Mouse (Mus musculus) forebrain, embryonic 15.5 days (tissue): ENCODE results near the gene Rragc. TPM values are rescaled to one million over a fixed set of nuclear protein-coding genes. Genes with fewer than 3 reads are reported as not detected.
A peak's percentile ranks its signal among the peaks of the same experiment; 100 is the strongest.

Experiments
- ATAC-seq: fragments of 200-750 bp; cut with Nextera tagmentation; replicated peaks from 2 replicates; pipeline ENCODE4 v1.8.0; 2017; ENCODE audit warnings: mild to moderate bottlenecking, moderate TSS enrichment, moderate library complexity
- H3K27ac ChIP-seq: fragments of 300-500 bp; sonication (generic); replicated peaks from 2 replicates; pipeline ENCODE4 v1.5.1; 2015; ENCODE audit warnings: mild to moderate bottlenecking, inconsistent platforms
- H3K27me3 ChIP-seq: fragments of 300-500 bp; sonication (generic); 2 replicates; pipeline ENCODE4 v1.6.1; 2015; ENCODE audit warnings: inconsistent platforms
- H3K36me3 ChIP-seq: fragments of 300-500 bp; sonication (generic); 2 replicates; pipeline ENCODE4 v1.6.1; 2015; ENCODE audit warnings: mild to moderate bottlenecking, inconsistent platforms
- H3K4me1 ChIP-seq: fragments of 300-500 bp; sonication (generic); 2 replicates; pipeline ENCODE4 v1.6.1; 2015; ENCODE audit warnings: inconsistent platforms
- H3K4me2 ChIP-seq: fragments of 300-500 bp; sonication (generic); replicated peaks from 2 replicates; pipeline ENCODE4 v1.6.1; 2015; ENCODE audit warnings: mild to moderate bottlenecking, inconsistent platforms
- H3K4me3 ChIP-seq: fragments of 300-500 bp; sonication (generic); 2 replicates; pipeline ENCODE4 v1.5.1; 2015; ENCODE audit warnings: mild to moderate bottlenecking, inconsistent platforms
- H3K9ac ChIP-seq: fragments of 300-500 bp; sonication (generic); replicated peaks from 2 replicates; pipeline ENCODE4 v1.6.1; 2015; ENCODE audit warnings: mild to moderate bottlenecking, inconsistent platforms
- H3K9me3 ChIP-seq: fragments of 300-500 bp; sonication (generic); 2 replicates; pipeline ENCODE4 v1.6.1; 2016; ENCODE audit warnings: inconsistent platforms
- WGBS: fragments of 180-500 bp; shearing (Covaris S2); methylation state at CpG from one replicate; pipeline ENCODE4 v1.1.7; 2015; ENCODE audit warnings: mixed read lengths; 5-methylcytosine and 5-hydroxymethylcytosine counted together
- polyA plus RNA-seq: library from polyadenylated mRNA; unstranded; fragments of >200 nt; fragmentation: Nextera tagmentation; extraction: Ambion mirVana; gene quantifications from 2 replicates; pipeline ENCODE4 v1.2.1, GENCODE M21; 2015

Rragc gene
- polyA plus RNA-seq, 1 experiment from 2014 or later = 54.8 TPM

- Histone ChIP-seq H3K36me3 (no peaks in the 10 kb centered on the region), H3K27me3 (peaks cover 10% of the 10 kb centered on the region; the same call in 1 of the 2 replicates), H3K4me2 (peak overlapping the region; percentile 46), H3K9me3 (no peaks in the 10 kb centered on the region), H3K27ac (no peak overlapping the region), H3K9ac (peak overlapping the region; percentile 45), H3K4me1 (peaks cover 13% of the 10 kb centered on the region), H3K4me3 (peak overlapping the region; percentile 25)
- WGBS = 5% methylated on average over 31 of the region's 31 CpGs
- peak; percentile 91 for ATAC-seq
Observed at GRCm38 (mm10) chr4:123956703-123957491, 39.7 kb downstream of the Rragc start.

DNA sequence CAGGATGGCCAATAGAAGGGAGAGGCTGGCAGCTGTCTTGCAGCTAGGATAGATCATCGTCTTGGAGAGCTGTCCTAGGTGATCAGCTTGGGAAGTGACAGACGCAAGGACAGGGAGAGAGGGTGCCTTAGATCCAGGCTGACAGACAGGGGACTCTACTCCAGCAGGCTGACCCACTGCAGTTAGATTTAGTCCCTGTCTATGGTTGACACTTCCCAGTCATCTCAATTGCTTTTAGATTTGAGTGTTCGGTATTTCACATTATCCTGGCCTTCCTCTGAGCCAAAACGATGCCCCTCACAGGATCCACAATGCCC is 40.2 kb downstream of the Rragc start:
- peak overlapping the region; percentile 46 for H3K4me2 ChIP-seq
- no peak overlapping the region for H3K9ac ChIP-seq
- ATAC-seq = no peak; the same call in 1 of the 2 replicates
- H3K36me3 ChIP-seq = no peaks in the 10 kb centered on the region
- peaks cover 13% of the 10 kb centered on the region for H3K4me1 ChIP-seq
- no peak overlapping the region for H3K4me3 ChIP-seq
- no peaks in the 10 kb centered on the region for H3K9me3 ChIP-seq
- H3K27ac ChIP-seq = no peak overlapping the region
- 53% methylated on average over 4 of the region's 4 CpGs for WGBS
- peaks cover 11% of the 10 kb centered on the region; the same call in 1 of the 2 replicates for H3K27me3 ChIP-seq

- WGBS = 75% methylated on average over 4 of the region's 4 CpGs
- H3K9ac ChIP-seq = no peak overlapping the region
- no peak overlapping the region for H3K27ac ChIP-seq
- ATAC-seq = no peak
- no peak overlapping the region for H3K4me3 ChIP-seq
- no peaks in the 10 kb centered on the region for H3K36me3 ChIP-seq
- peaks cover 11% of the 10 kb centered on the region; the same call in 1 of the 2 replicates for H3K27me3 ChIP-seq
- no peaks in the 10 kb centered on the region for H3K9me3 ChIP-seq
- H3K4me1 ChIP-seq = peaks cover 15% of the 10 kb centered on the region
- H3K4me2 ChIP-seq = no peak overlapping the region
Observed at GRCm38 (mm10) chr4:123957891-123958290, 40.6 kb downstream of the Rragc start.

GRCm38 (mm10) chr4:123960955-123961354 is 43.7 kb downstream of the Rragc start:
- no peaks in the 10 kb centered on the region for H3K9me3 ChIP-seq
- no peak overlapping the region for H3K4me2 ChIP-seq
- H3K27me3 ChIP-seq = peaks cover 11% of the 10 kb centered on the region; the same call in 1 of the 2 replicates
- H3K27ac ChIP-seq = no peak overlapping the region
- H3K4me3 ChIP-seq = no peak overlapping the region
- no peak overlapping the region for H3K9ac ChIP-seq
- H3K36me3 ChIP-seq = no peaks in the 10 kb centered on the region
- WGBS = 57% methylated on average over 4 of the region's 4 CpGs
- peaks cover 17% of the 10 kb centered on the region for H3K4me1 ChIP-seq
- ATAC-seq = no peak

- Histone ChIP-seq H3K4me3 (no peak overlapping the region), H3K4me1 (peaks cover 3% of the 10 kb centered on the region), H3K4me2 (no peak overlapping the region), H3K27me3 (0 out of 2 replicates have a peak, but pooled peaks cover 5% of the 10 kb centered on the region), H3K36me3 (no peaks in the 10 kb centered on the region), H3K9me3 (no peaks in the 10 kb centered on the region), H3K9ac (no peak overlapping the region), H3K27ac (no peak overlapping the region)
- ATAC-seq = no peak
- 16% methylated on average over 9 of the region's 9 CpGs for WGBS
Observed at GRCm38 (mm10) chr4:123962721-123963120, 45.5 kb downstream of the Rragc start.

- no peak for ATAC-seq
- Histone ChIP-seq H3K27ac (no peak overlapping the region), H3K27me3 (no peaks in the 10 kb centered on the region), H3K4me3 (no peak overlapping the region), H3K4me2 (no peak overlapping the region), H3K9me3 (no peaks in the 10 kb centered on the region), H3K9ac (no peak overlapping the region), H3K4me1 (peaks cover 9% of the 10 kb centered on the region), H3K36me3 (no peaks in the 10 kb centered on the region)
- 86% methylated on average over 8 of the region's 8 CpGs for WGBS
Observed at GRCm38 (mm10) chr4:123968663-123969321, 51.5 kb downstream of the Rragc start.

DNA sequence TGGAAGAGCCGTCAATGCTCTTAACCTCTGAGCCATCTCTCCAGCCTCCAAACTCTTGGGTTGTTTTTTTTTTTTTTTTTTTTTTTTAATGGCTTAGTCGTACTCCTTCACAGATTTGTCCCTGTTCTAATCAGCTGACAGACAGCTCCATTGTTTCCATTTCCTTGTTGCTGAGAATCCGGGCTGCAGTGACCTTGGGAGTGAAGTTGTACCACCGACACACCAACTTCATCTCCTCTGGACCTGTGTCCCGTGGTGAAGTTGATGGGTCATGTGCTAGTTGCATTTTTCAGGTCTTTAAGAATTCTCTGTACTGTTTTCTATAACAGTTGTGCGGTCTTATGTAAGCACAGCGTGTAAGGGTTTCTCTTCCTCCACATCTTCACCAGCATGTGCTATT is 52.2 kb downstream of the Rragc start:
- H3K4me2 ChIP-seq = no peak overlapping the region
- H3K9ac ChIP-seq = no peak overlapping the region
- H3K4me1 ChIP-seq = peaks cover 9% of the 10 kb centered on the region
- H3K4me3 ChIP-seq = no peak overlapping the region
- H3K27ac ChIP-seq = no peak overlapping the region
- no peak for ATAC-seq
- WGBS = 73% methylated on average over 7 of the region's 7 CpGs
- no peaks in the 10 kb centered on the region for H3K27me3 ChIP-seq
- no peaks in the 10 kb centered on the region for H3K9me3 ChIP-seq
- no peaks in the 10 kb centered on the region for H3K36me3 ChIP-seq

DNA sequence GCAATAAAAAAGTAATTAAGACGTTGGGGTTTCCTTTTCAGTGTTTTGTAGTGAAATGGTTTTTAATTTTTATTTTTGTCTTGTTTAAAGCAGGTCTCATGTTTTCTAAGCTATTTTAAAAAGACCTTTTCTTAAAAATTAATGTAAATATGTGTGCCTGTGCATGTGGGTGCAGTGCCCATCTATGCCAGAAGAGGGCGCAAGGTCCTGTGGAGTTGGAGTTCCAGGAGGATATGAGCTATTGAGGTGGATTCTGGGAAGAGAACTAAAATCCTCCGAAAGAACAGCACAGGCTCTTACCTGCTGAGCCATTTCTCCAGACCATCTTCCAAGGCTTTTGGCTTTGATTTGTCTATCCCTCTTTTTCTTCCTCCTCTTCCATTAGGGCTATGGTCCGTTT is 53.8 kb downstream of the Rragc start:
- H3K9me3 ChIP-seq = no peaks in the 10 kb centered on the region
- H3K9ac ChIP-seq = no peak overlapping the region
- H3K27ac ChIP-seq = no peak overlapping the region
- WGBS = 74% methylated on average over 4 of the region's 4 CpGs
- H3K27me3 ChIP-seq = no peaks in the 10 kb centered on the region
- H3K36me3 ChIP-seq = no peaks in the 10 kb centered on the region
- ATAC-seq = no peak
- H3K4me3 ChIP-seq = no peak overlapping the region
- no peak overlapping the region for H3K4me2 ChIP-seq
- peaks cover 9% of the 10 kb centered on the region for H3K4me1 ChIP-seq

GRCm38 (mm10) chr4:123972423-123973049 is 55.3 kb downstream of the Rragc start:
- 7% methylated on average over 29 of the region's 29 CpGs for WGBS
- no peak overlapping the region for H3K27ac ChIP-seq
- H3K4me3 ChIP-seq = peak overlapping the region; percentile 26
- H3K27me3 ChIP-seq = no peaks in the 10 kb centered on the region
- peak overlapping the region; percentile 47 for H3K4me2 ChIP-seq
- no peaks in the 10 kb centered on the region for H3K36me3 ChIP-seq
- H3K9me3 ChIP-seq = no peaks in the 10 kb centered on the region
- ATAC-seq = no peak
- H3K9ac ChIP-seq = 0 out of 2 replicates have a peak overlapping the region, but pooled peaks have one; percentile 26
- H3K4me1 ChIP-seq = peaks cover 9% of the 10 kb centered on the region

- H3K9me3 ChIP-seq = no peaks in the 10 kb centered on the region
- no peak overlapping the region for H3K4me3 ChIP-seq
- H3K36me3 ChIP-seq = no peaks in the 10 kb centered on the region
- no peak overlapping the region; the same call in 1 of the 2 replicates for H3K27ac ChIP-seq
- ATAC-seq = no peak
- H3K9ac ChIP-seq = no peak overlapping the region
- WGBS = 34% methylated on average over 5 of the region's 5 CpGs
- no peaks in the 10 kb centered on the region for H3K27me3 ChIP-seq
- peaks cover 4% of the 10 kb centered on the region; the same call in 1 of the 2 replicates for H3K4me1 ChIP-seq
- H3K4me2 ChIP-seq = no peak overlapping the region
Observed at GRCm38 (mm10) chr4:123982105-123982504, 64.9 kb downstream of the Rragc start.
